Mouse (Mus musculus): Measurements from ENCODE around the gene Sema4c. TPM values are rescaled to one million over a fixed set of nuclear protein-coding genes. Genes with fewer than 3 reads are reported as not detected.

The Sema4c gene
- total and polyA plus RNA-seq, 3 experiments: 0.70 to 3.4 (median 1.5) TPM

- H3K36me3 ChIP-seq (replicated peaks in 1 of 2; ENCODE audit: control insufficient read depth in 1 of 2, insufficient read depth in 1 of 2, low read length in 1 of 2): no peaks in the 10 kb centered on the region
- TF ChIP-seq POLR2A (IDR thresholded peaks at IDR 0.05; ENCODE audit: low read depth, low read length) (no peak), CHD2 (IDR thresholded peaks at IDR 0.05; ENCODE audit: low read length) (no peak), TCF12 (IDR thresholded peaks at IDR 0.05; ENCODE audit: low read depth, low read length) (no peak), NELFE (IDR thresholded peaks at IDR 0.05; ENCODE audit: low read depth, low read length) (no peak), JUND (conservative IDR thresholded peaks at IDR 0.05; ENCODE audit: low read depth, low read length) (no peak), RCOR1 (conservative IDR thresholded peaks at IDR 0.05; ENCODE audit: low read depth, low read length) (no peak), HCFC1 (IDR thresholded peaks at IDR 0.05; ENCODE audit: low read depth, low read length) (no peak), MAZ (IDR thresholded peaks at IDR 0.05; ENCODE audit: low read depth, low read length) (no peak), MXI1 (IDR thresholded peaks at IDR 0.05; ENCODE audit: low read depth, low read length) (no peak), GABPA (IDR thresholded peaks at IDR 0.05; ENCODE audit: insufficient replicate concordance, low read depth, low read length) (no peak), NRF1 (IDR thresholded peaks at IDR 0.05; ENCODE audit: low read depth, low read length) (no peak), USF1 (IDR thresholded peaks at IDR 0.05; ENCODE audit: low read depth, low read length) (no peak), TBP (conservative IDR thresholded peaks at IDR 0.05; ENCODE audit: low read depth, low read length) (no peak), E2F4 (IDR thresholded peaks at IDR 0.05; ENCODE audit: insufficient replicate concordance, low read depth, low read length) (no peak), BHLHE40 (IDR thresholded peaks at IDR 0.05; ENCODE audit: low read depth, low read length) (no peak), MAX (IDR thresholded peaks at IDR 0.05; ENCODE audit: low read length) (no peak), RAD21 (IDR thresholded peaks at IDR 0.05; ENCODE audit: low read depth, low read length) (no peak), PAX5 (IDR thresholded peaks at IDR 0.05; ENCODE audit: low read length) (no peak)
- in situ Hi-C loops (cut with MboI; ENCODE audit: low pct_ligation_motif_present, low pct_unique_long_range_greater_than_20kb, low sequenced_read_pairs): no loop called here
- DNase-seq (ENCODE audit: extremely low read depth): no peak
- H3K4me3 ChIP-seq (replicated peaks in 1 of 3; ENCODE audit: low read depth in 2 of 3, low read length in 2 of 3, poor library complexity in 1 of 3): no peak overlapping the region
- H3K4me1 ChIP-seq (ENCODE audit: control insufficient read depth in 1 of 2, insufficient read depth in 2 of 2): peaks cover 22 to 45% of the 10 kb centered on the region in 2 experiments
- no peak overlapping the region for H3K9ac ChIP-seq (ENCODE audit: insufficient read depth, low read depth)
- H3K9me3 ChIP-seq (replicated peaks; ENCODE audit: low read length): no peaks in the 10 kb centered on the region
- H3K4me2 ChIP-seq (ENCODE audit: insufficient read depth, low read depth, poor library complexity, severe bottlenecking): no peak overlapping the region
- H3K27me3 ChIP-seq (replicated peaks): no peaks in the 10 kb centered on the region
- no peaks in the 10 kb centered on the region for H3K79me2 ChIP-seq (replicated peaks; ENCODE audit: control insufficient read depth, extremely low read depth, insufficient read depth, poor library complexity, severe bottlenecking)
- no peak overlapping the region for H3K27ac ChIP-seq (ENCODE audit: insufficient read depth, low read depth)
- dilution Hi-C loops (cut with MboI; ENCODE audit: extremely low pct_ligation_motif_present, extremely low pct_unique_long_range_greater_than_20kb, low sequenced_read_pairs): no loop called here
Observed at GRCm38 (mm10) chr1:36593099-36593498, 35.0 kb upstream of the Sema4c start.

GRCm38 (mm10) chr1:36591408-36591807 lies 33.3 kb upstream of the Sema4c start:
- Histone ChIP-seq H3K36me3 (replicated peaks in 1 of 2; ENCODE audit: control insufficient read depth in 1 of 2, insufficient read depth in 1 of 2, low read length in 1 of 2) (no peaks in the 10 kb centered on the region), H3K27me3 (replicated peaks) (no peaks in the 10 kb centered on the region), H3K9ac (ENCODE audit: insufficient read depth, low read depth) (no peak overlapping the region), H3K4me1 (ENCODE audit: control insufficient read depth in 1 of 2, insufficient read depth in 2 of 2) (peaks cover 25 to 48% of the 10 kb centered on the region in 2 experiments), H3K27ac (ENCODE audit: insufficient read depth, low read depth) (no peak overlapping the region), H3K79me2 (replicated peaks; ENCODE audit: control insufficient read depth, extremely low read depth, insufficient read depth, poor library complexity, severe bottlenecking) (no peaks in the 10 kb centered on the region), H3K4me3 (replicated peaks in 1 of 3; ENCODE audit: low read depth in 2 of 3, low read length in 2 of 3, poor library complexity in 1 of 3) (no peak overlapping the region), H3K9me3 (replicated peaks; ENCODE audit: low read length) (no peaks in the 10 kb centered on the region), H3K4me2 (ENCODE audit: insufficient read depth, low read depth, poor library complexity, severe bottlenecking) (no peak overlapping the region)
- TF ChIP-seq CHD1 (IDR thresholded peaks at IDR 0.05; ENCODE audit: low read depth, low read length) (no peak), JUN (IDR thresholded peaks at IDR 0.05; ENCODE audit: insufficient read depth, low read depth, low read length) (peak; percentile 37), IRF4 (IDR thresholded peaks at IDR 0.05; ENCODE audit: low read depth, low read length) (peak; percentile 57), BHLHE40 (IDR thresholded peaks at IDR 0.05; ENCODE audit: low read depth, low read length) (no peak), MYC (IDR thresholded peaks at IDR 0.05; ENCODE audit: low read depth, low read length) (0 out of 2 replicates have a peak, but pooled peaks have one; percentile 22), ETS1 (conservative IDR thresholded peaks at IDR 0.05; ENCODE audit: low read depth, low read length) (0 out of 2 replicates have a peak, but pooled peaks have one; percentile 20), EP300 (IDR thresholded peaks at IDR 0.05; ENCODE audit: low read length) (peak; percentile 72; the same call in 1 of the 2 replicates), TCF12 (IDR thresholded peaks at IDR 0.05; ENCODE audit: low read depth, low read length) (peak; percentile 71)
- peak; percentile 27 for DNase-seq (ENCODE audit: extremely low read depth)
- in situ Hi-C loops (cut with MboI; ENCODE audit: low pct_ligation_motif_present, low pct_unique_long_range_greater_than_20kb, low sequenced_read_pairs) (no loop called here), dilution Hi-C loops (cut with MboI; ENCODE audit: extremely low pct_ligation_motif_present, extremely low pct_unique_long_range_greater_than_20kb, low sequenced_read_pairs) (no loop called here)

All from CH12.LX (cell line).